Mouse (Mus musculus): Measurements from ENCODE around the gene Fbxl8.

GRCm38 (mm10) chr8:105263244-105263912 is 1.1 kb upstream of the Fbxl8 start:
- TF ChIP-seq CTCF (IDR thresholded peaks at IDR 0.05; ENCODE audit: control insufficient read depth, insufficient read depth, insufficient read length) = no peak
- TF ChIP-seq MYOG (IDR thresholded peaks at IDR 0.05; ENCODE audit: control insufficient read depth, extremely low read depth, insufficient read length) = no peak
- TF ChIP-seq MAX (IDR thresholded peaks at IDR 0.05) = no peak
- no peak for TF ChIP-seq MYOD1 (IDR thresholded peaks at IDR 0.05; ENCODE audit: control insufficient read depth, insufficient read length, low read depth)
- TF ChIP-seq CEBPB (IDR thresholded peaks at IDR 0.05; ENCODE audit: low read depth) = no peak
- TF ChIP-seq USF1 (IDR thresholded peaks at IDR 0.05; ENCODE audit: low read depth) = no peak
